Mouse (Mus musculus): ENCODE data around the gene Sumo2. TPM values are rescaled to one million over a fixed set of nuclear protein-coding genes. Genes with fewer than 3 reads are reported as not detected.

The Sumo2 gene
- polyA plus RNA-seq, 1 experiment: 1,012 TPM

DNA sequence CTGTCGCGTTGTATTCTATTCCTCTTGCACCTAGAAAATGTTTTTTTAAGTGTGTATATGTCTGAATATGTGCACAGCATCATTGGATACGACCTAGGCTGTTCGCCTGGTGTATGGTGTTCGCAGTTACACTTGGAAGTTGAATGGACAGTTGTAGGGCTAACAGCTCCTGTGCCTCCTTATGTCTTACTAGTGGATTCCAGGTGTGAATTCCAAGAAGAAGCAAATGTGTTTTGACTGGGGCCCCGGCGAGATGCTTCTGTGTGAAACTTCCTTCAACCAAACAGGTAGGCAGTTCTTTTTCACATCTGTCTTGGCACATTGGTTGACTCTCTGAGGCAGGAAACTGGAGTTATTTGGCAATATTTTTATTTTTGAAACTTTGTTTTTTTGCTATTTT is 28.9 kb upstream of the Sumo2 start:
- H3K36me3 ChIP-seq (ENCODE audit: control insufficient read depth, insufficient read depth, low read length, poor library complexity, severe bottlenecking): peaks cover 33% of the 10 kb centered on the region
- no peaks in the 10 kb centered on the region; the same call in 1 of the 2 replicates for H3K9me3 ChIP-seq (replicated peaks; ENCODE audit: control insufficient read depth, insufficient read depth, low read length, poor library complexity, severe bottlenecking)
- TF ChIP-seq CTCF (IDR thresholded peaks at IDR 0.05; ENCODE audit: low read depth, low read length) (no peak), EP300 (IDR thresholded peaks at IDR 0.05; ENCODE audit: insufficient read depth, low read depth, low read length) (no peak), POLR2A (IDR thresholded peaks at IDR 0.05; ENCODE audit: insufficient read depth, low read length) (no peak)
- no peak overlapping the region for H3K27ac ChIP-seq (ENCODE audit: insufficient read depth, low read length)
- no peaks in the 10 kb centered on the region for H3K27me3 ChIP-seq (ENCODE audit: control insufficient read depth, insufficient read depth, low read length, poor library complexity, severe bottlenecking)
- H3K4me1 ChIP-seq (ENCODE audit: control insufficient read depth, insufficient read depth, low read length): no peaks in the 10 kb centered on the region
- H3K9ac ChIP-seq (ENCODE audit: low read depth, poor library complexity, severe bottlenecking): peak overlapping the region; percentile 90
- H3K4me3 ChIP-seq (ENCODE audit: low read depth, low read length): peak overlapping the region; percentile 99

DNA sequence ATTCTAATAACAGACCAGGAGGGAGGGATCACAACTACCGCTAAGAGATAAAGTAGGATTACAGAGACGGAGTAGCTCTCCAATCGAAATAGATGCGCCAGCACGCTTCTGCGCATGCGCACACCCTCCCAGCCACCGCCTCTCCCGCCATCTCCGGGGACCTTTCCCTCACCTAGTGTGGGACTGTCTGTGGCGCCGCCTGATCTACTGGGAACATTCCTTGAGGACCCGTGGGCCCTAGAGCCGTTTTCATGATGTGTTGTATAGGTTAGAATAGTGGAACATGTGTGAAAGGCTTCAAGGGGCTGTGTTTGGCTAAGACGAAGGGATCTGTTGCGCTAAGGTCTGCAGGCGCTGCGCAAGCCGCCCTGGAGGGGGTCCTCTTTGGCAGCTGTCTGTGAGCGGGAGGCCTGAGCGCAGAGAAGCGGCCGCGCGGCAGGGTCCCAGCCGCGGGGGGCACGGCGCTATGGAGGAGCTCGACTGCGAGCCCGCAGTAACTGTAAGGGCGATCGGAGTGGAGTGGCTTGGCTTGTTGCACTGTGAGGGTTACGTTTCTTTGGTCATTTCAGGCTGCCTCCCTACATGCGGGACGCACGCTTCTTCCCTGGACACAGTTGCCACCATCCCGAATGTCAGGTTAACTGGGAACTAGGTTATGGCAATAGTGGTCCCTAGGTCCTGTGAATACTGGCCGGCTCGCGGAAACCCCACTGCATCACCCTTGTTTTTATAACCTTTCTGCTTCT is 28.2 kb upstream of the Sumo2 start, which contains the start of gene Nup85:
Gene Nup85 (plus strand): TSS at position 371 of the 746 bp plus-strand sequence.
- H3K4me3 ChIP-seq (ENCODE audit: low read depth, low read length): peak within 1 kb of the TSS; percentile 99
- H3K9ac ChIP-seq (ENCODE audit: low read depth, poor library complexity, severe bottlenecking): peak within 1 kb of the TSS; percentile 90
- H3K9me3 ChIP-seq (replicated peaks; ENCODE audit: control insufficient read depth, insufficient read depth, low read length, poor library complexity, severe bottlenecking): no peaks in the 10 kb centered on the region; the same call in 1 of the 2 replicates
- no peaks in the 10 kb centered on the region for H3K27me3 ChIP-seq (ENCODE audit: control insufficient read depth, insufficient read depth, low read length, poor library complexity, severe bottlenecking)
- H3K36me3 ChIP-seq (ENCODE audit: control insufficient read depth, insufficient read depth, low read length, poor library complexity, severe bottlenecking): peaks cover 26% of the 10 kb centered on the region
- H3K4me1 ChIP-seq (ENCODE audit: control insufficient read depth, insufficient read depth, low read length): no peaks in the 10 kb centered on the region
- TF ChIP-seq CTCF (IDR thresholded peaks at IDR 0.05; ENCODE audit: low read depth, low read length): no peak
- no peak for TF ChIP-seq EP300 (IDR thresholded peaks at IDR 0.05; ENCODE audit: insufficient read depth, low read depth, low read length)
- TF ChIP-seq POLR2A (IDR thresholded peaks at IDR 0.05; ENCODE audit: insufficient read depth, low read length): peak; percentile 52
- H3K27ac ChIP-seq (ENCODE audit: insufficient read depth, low read length): peak within 1 kb of the TSS; percentile 74

DNA sequence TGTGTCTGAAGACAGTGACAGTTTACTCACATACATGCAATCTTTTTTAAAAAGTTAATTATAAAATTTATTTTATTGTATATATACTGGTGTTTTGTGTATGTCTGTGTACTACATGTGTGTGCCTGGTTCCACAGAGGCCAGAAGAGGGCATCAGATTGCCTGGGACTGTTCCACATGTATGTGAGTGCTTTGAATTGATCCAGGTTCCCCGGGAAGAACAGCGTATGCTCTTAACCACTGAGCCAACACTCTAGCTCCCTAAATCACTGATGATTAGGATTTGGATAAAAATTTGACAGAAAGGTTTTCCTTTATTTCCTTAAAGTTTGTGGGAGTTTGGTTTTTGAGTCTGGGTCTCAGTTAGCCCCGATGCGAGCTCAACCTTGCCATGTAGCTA is 27.3 kb upstream of the Sumo2 start:
- peak overlapping the region; percentile 74 for H3K27ac ChIP-seq (ENCODE audit: insufficient read depth, low read length)
- no peaks in the 10 kb centered on the region for H3K4me1 ChIP-seq (ENCODE audit: control insufficient read depth, insufficient read depth, low read length)
- peak overlapping the region; percentile 99 for H3K4me3 ChIP-seq (ENCODE audit: low read depth, low read length)
- H3K27me3 ChIP-seq (ENCODE audit: control insufficient read depth, insufficient read depth, low read length, poor library complexity, severe bottlenecking): no peaks in the 10 kb centered on the region
- peak overlapping the region; percentile 90 for H3K9ac ChIP-seq (ENCODE audit: low read depth, poor library complexity, severe bottlenecking)
- TF ChIP-seq CTCF (IDR thresholded peaks at IDR 0.05; ENCODE audit: low read depth, low read length) (no peak), EP300 (IDR thresholded peaks at IDR 0.05; ENCODE audit: insufficient read depth, low read depth, low read length) (no peak), POLR2A (IDR thresholded peaks at IDR 0.05; ENCODE audit: insufficient read depth, low read length) (no peak)
- no peaks in the 10 kb centered on the region; the same call in 1 of the 2 replicates for H3K9me3 ChIP-seq (replicated peaks; ENCODE audit: control insufficient read depth, insufficient read depth, low read length, poor library complexity, severe bottlenecking)
- H3K36me3 ChIP-seq (ENCODE audit: control insufficient read depth, insufficient read depth, low read length, poor library complexity, severe bottlenecking): peaks cover 25% of the 10 kb centered on the region

DNA sequence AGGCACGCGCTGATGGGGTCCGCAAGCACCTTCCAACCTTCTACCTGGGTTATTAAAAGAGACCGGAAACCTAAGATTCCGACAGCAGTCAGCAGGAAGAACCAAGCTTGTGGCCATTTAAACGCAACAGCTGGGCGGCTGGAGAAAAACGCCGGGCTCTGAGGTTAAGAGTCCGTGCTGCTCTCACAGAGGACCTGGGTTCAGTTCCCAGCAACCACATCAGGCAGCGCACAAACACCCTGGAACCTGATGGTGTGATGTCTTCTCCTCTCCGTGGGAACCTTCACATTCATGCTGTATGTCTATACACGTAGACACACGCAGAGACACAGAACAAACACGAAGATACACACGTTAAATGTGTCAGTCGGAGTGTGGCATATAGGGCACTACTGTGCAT is 19.6 kb upstream of the Sumo2 start:
- H3K9ac ChIP-seq (ENCODE audit: low read depth, poor library complexity, severe bottlenecking): peak overlapping the region; percentile 47

DNA sequence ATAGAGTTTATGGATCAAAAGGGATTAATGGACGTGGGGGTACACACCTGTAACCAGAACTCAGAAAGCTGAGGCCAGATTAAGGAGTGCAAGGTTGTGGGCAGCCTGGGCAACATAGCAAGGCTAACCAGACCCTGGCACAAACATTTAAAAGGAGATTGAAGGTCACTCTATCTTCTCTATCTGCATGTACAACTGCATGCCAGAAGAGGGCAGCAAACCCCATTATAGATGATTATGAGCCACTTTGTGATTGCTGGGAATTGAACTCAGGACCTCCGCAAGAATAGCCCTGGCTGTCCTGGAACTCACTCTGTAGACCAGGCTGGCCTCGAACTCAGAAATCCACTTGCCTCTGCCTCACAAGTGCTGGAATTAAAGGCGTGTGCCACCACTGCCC is 16.7 kb upstream of the Sumo2 start:
- H3K9me3 ChIP-seq (replicated peaks; ENCODE audit: control insufficient read depth, insufficient read depth, low read length, poor library complexity, severe bottlenecking): no peaks in the 10 kb centered on the region
- H3K27ac ChIP-seq (ENCODE audit: insufficient read depth, low read length): no peak overlapping the region
- no peak overlapping the region for H3K9ac ChIP-seq (ENCODE audit: low read depth, poor library complexity, severe bottlenecking)
- TF ChIP-seq EP300 (IDR thresholded peaks at IDR 0.05; ENCODE audit: insufficient read depth, low read depth, low read length): no peak
- no peak for TF ChIP-seq POLR2A (IDR thresholded peaks at IDR 0.05; ENCODE audit: insufficient read depth, low read length)
- peak; percentile 10 for TF ChIP-seq CTCF (IDR thresholded peaks at IDR 0.05; ENCODE audit: low read depth, low read length)
- no peaks in the 10 kb centered on the region for H3K36me3 ChIP-seq (ENCODE audit: control insufficient read depth, insufficient read depth, low read length, poor library complexity, severe bottlenecking)
- H3K27me3 ChIP-seq (ENCODE audit: control insufficient read depth, insufficient read depth, low read length, poor library complexity, severe bottlenecking): no peaks in the 10 kb centered on the region
- H3K4me3 ChIP-seq (ENCODE audit: low read depth, low read length): no peak overlapping the region
- no peaks in the 10 kb centered on the region for H3K4me1 ChIP-seq (ENCODE audit: control insufficient read depth, insufficient read depth, low read length)

More for the DNA sequence above, 19.6 kb upstream of the Sumo2 start:
- TF ChIP-seq EP300 (IDR thresholded peaks at IDR 0.05; ENCODE audit: insufficient read depth, low read depth, low read length) (no peak), POLR2A (IDR thresholded peaks at IDR 0.05; ENCODE audit: insufficient read depth, low read length) (no peak)
- H3K36me3 ChIP-seq (ENCODE audit: control insufficient read depth, insufficient read depth, low read length, poor library complexity, severe bottlenecking): no peaks in the 10 kb centered on the region
- H3K4me3 ChIP-seq (ENCODE audit: low read depth, low read length): no peak overlapping the region; the same call in 1 of the 2 replicates
- H3K27me3 ChIP-seq (ENCODE audit: control insufficient read depth, insufficient read depth, low read length, poor library complexity, severe bottlenecking): no peaks in the 10 kb centered on the region
- no peak overlapping the region for H3K27ac ChIP-seq (ENCODE audit: insufficient read depth, low read length)
- no peaks in the 10 kb centered on the region; the same call in 1 of the 2 replicates for H3K9me3 ChIP-seq (replicated peaks; ENCODE audit: control insufficient read depth, insufficient read depth, low read length, poor library complexity, severe bottlenecking)
- H3K4me1 ChIP-seq (ENCODE audit: control insufficient read depth, insufficient read depth, low read length): no peaks in the 10 kb centered on the region

DNA sequence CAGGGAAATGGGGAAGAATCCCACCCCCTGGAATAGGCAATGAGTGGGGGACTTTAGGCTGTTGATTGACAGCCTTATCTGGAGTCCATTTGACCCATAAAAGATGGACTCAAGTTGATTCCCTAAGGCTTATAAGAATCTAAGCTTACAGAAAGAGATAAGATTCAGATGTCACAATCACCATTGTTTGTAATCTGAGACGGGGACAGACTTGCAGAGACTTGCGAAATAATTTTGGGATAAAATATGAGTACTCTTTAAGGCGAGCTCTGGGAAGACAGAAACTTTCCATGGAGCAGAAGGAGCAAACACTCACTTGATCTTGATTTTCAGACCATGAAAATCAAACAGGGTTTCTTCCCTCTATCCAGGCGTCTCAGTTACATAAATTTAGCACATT is 7.5 kb upstream of the Sumo2 start:
- no peaks in the 10 kb centered on the region for H3K9me3 ChIP-seq (replicated peaks; ENCODE audit: control insufficient read depth, insufficient read depth, low read length, poor library complexity, severe bottlenecking)
- no peak overlapping the region for H3K27ac ChIP-seq (ENCODE audit: insufficient read depth, low read length)
- no peak overlapping the region for H3K4me3 ChIP-seq (ENCODE audit: low read depth, low read length)
- TF ChIP-seq CTCF (IDR thresholded peaks at IDR 0.05; ENCODE audit: low read depth, low read length) (no peak), EP300 (IDR thresholded peaks at IDR 0.05; ENCODE audit: insufficient read depth, low read depth, low read length) (no peak), POLR2A (IDR thresholded peaks at IDR 0.05; ENCODE audit: insufficient read depth, low read length) (no peak)
- no peaks in the 10 kb centered on the region for H3K36me3 ChIP-seq (ENCODE audit: control insufficient read depth, insufficient read depth, low read length, poor library complexity, severe bottlenecking)
- H3K27me3 ChIP-seq (ENCODE audit: control insufficient read depth, insufficient read depth, low read length, poor library complexity, severe bottlenecking): no peaks in the 10 kb centered on the region
- H3K4me1 ChIP-seq (ENCODE audit: control insufficient read depth, insufficient read depth, low read length): no peaks in the 10 kb centered on the region
- no peak overlapping the region for H3K9ac ChIP-seq (ENCODE audit: low read depth, poor library complexity, severe bottlenecking)
